8 mouse cellular contexts compared by ENCODE assay signal in the genomic region with DNA sequence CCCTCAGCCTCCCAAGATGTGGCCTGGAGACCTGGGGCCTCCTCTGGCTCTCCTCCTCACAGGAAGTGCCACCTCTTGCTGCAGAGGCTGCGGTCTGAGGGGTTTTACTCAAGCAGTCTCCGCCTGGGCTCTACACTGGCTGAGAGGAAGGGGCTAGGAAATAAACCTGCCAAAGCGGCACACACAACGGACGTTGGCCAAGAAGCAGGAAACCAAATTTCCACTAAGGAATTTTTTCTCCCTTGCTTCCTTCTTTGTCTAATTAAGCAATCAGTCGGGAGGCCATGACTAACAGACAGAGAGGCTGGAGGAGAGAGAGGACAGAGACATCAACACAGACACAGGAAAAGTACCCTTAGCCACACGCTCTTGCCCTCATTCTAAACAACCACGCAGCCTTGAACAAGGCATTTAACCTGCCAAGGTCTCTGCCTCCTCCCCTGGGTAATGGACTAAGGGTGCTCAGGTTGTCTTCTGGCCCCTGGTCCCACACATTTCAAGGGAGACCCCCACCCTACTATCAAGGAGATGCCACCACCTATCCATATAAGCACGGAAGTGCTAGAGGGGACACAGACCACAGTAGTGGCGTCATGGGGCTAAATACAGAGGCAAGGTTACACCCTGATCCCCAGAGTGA. TPM values are rescaled to one million over a fixed set of nuclear protein-coding genes. Genes with fewer than 3 reads are reported as not detected.
A peak's percentile ranks its signal among the peaks of the same experiment; 100 is the strongest.
DNase-seq lines count a peak whose midpoint lies in the region; ATAC-seq and TF ChIP-seq lines count a peak whose summit lies in the region.

No protein-coding gene starts in this region.

- DNase-seq in liver, adult 2 months (ENCODE audit: extremely low read depth, low read depth, low spot score) = peak; percentile 38
- DNase-seq in liver = no peak
- no peak for DNase-seq in stomach, postnatal 0 days (ENCODE audit: low spot score)
- no peak for DNase-seq in frontal cortex, postnatal 25 days (ENCODE audit: low spot score in 2 of 2)
- DNase-seq in left cerebral cortex, postnatal 14 days (ENCODE audit: low spot score in 2 of 2) = no peak
- no peak for DNase-seq in urinary bladder, postnatal 14 days (ENCODE audit: low spot score)

- H3K4me2 ChIP-seq in limb, embryonic 13.5 days (replicated peaks) = 0 out of 2 replicates have a peak overlapping the region, but pooled peaks have one; percentile 1
- H3K4me2 ChIP-seq in stomach, postnatal 0 days (replicated peaks; ENCODE audit: low read depth) = peak overlapping the region; percentile 21

- TF ChIP-seq POLR2A in liver, adult 2 months (IDR thresholded peaks at IDR 0.05; ENCODE audit: extremely low read depth, insufficient read depth, low read length) = no peak

- H3K36me3 ChIP-seq in liver, adult 2 months (ENCODE audit: control insufficient read depth, insufficient read depth, low read length) = peaks cover 15% of the 10 kb centered on the region; the same call in 1 of the 2 replicates
- no peaks in the 10 kb centered on the region for H3K36me3 ChIP-seq in limb, embryonic 13.5 days
- no peaks in the 10 kb centered on the region for H3K36me3 ChIP-seq in stomach, postnatal 0 days (ENCODE audit: control insufficient read depth, insufficient read depth, low read length)

- H3K79me2 ChIP-seq in liver, adult 2 months (ENCODE audit: control insufficient read depth, insufficient read depth, low read length) = peaks cover 68% of the 10 kb centered on the region

- peaks cover 59% of the 10 kb centered on the region for H3K4me1 ChIP-seq in liver, adult 2 months (ENCODE audit: control insufficient read depth, insufficient read depth, low read length)
- peaks cover 45% of the 10 kb centered on the region for H3K4me1 ChIP-seq in limb, embryonic 13.5 days
- peaks cover 22% of the 10 kb centered on the region; the same call in 1 of the 2 replicates for H3K4me1 ChIP-seq in stomach, postnatal 0 days (replicated peaks; ENCODE audit: control insufficient read depth, insufficient read depth)

- intact Hi-C loops in left cerebral cortex, postnatal 14 days (cut with DNase I) = no loop called here

- WGBS in liver, adult 2 months = 6% methylated on average over 10 of the region's 10 CpGs
- WGBS in limb, embryonic 13.5 days = 51% methylated on average over 10 of the region's 10 CpGs
- WGBS in stomach, postnatal 0 days = 55% methylated on average over 10 of the region's 10 CpGs

- no peak for TF ChIP-seq CTCF in liver, adult 2 months (IDR thresholded peaks at IDR 0.05; ENCODE audit: low read depth, low read length)
- no peak for TF ChIP-seq CTCF in stomach, postnatal 0 days (IDR thresholded peaks at IDR 0.05; ENCODE audit: low read depth)

- H3K27ac ChIP-seq in liver, adult 2 months (replicated peaks; ENCODE audit: insufficient read depth, low read depth, low read length) = peak overlapping the region; percentile 83
- H3K27ac ChIP-seq in limb, embryonic 13.5 days = peak overlapping the region; percentile 17; the same call in 1 of the 2 replicates
- peak overlapping the region; percentile 89 for H3K27ac ChIP-seq in stomach, postnatal 0 days (replicated peaks)

- H3K9ac ChIP-seq in liver, adult 2 months (ENCODE audit: low read depth, low read length) = peak overlapping the region; percentile 82
- H3K9ac ChIP-seq in limb, embryonic 13.5 days = no peak overlapping the region
- H3K9ac ChIP-seq in stomach, postnatal 0 days (ENCODE audit: low read length) = 0 out of 2 replicates have a peak overlapping the region, but pooled peaks have one; percentile 23

- no peaks in the 10 kb centered on the region for H3K27me3 ChIP-seq in liver, adult 2 months (ENCODE audit: control insufficient read depth, insufficient read depth, low read length)
- H3K27me3 ChIP-seq in limb, embryonic 13.5 days = no peaks in the 10 kb centered on the region
- no peaks in the 10 kb centered on the region for H3K27me3 ChIP-seq in stomach, postnatal 0 days (ENCODE audit: control insufficient read depth, insufficient read depth, low read length)

- TF ChIP-seq EP300 in stomach, postnatal 0 days (optimal IDR thresholded peaks at IDR 0.05) = no peak

- peak; percentile 92 for ATAC-seq in granulocyte monocyte progenitor cell, adult 5-6 weeks (replicated peaks; ENCODE audit: poor library complexity, severe bottlenecking)
- ATAC-seq in limb, embryonic 13.5 days (ENCODE audit: low FRiP score, low read depth) = no peak
- ATAC-seq in stomach, postnatal 0 days (ENCODE audit: low FRiP score, low TSS enrichment) = no peak

- no peaks in the 10 kb centered on the region for H3K9me3 ChIP-seq in limb, embryonic 13.5 days
- H3K9me3 ChIP-seq in stomach, postnatal 0 days (ENCODE audit: control insufficient read depth, low read length) = no peaks in the 10 kb centered on the region

- peak overlapping the region; percentile 71 for H3K4me3 ChIP-seq in liver, adult 2 months (ENCODE audit: insufficient read depth, low read depth, low read length)
- H3K4me3 ChIP-seq in limb, embryonic 13.5 days = no peak overlapping the region
- H3K4me3 ChIP-seq in stomach, postnatal 0 days (ENCODE audit: low read depth, low read length) = no peak overlapping the region

RNA-seq across cellular contexts. Expression of gene H6pd, which starts 7.5 kb away (rescaled TPM):
- total RNA-seq in liver, adult 2 months (2014; rRNA removed) = 121 and 187 TPM in 2 replicates
- 183 and 205 TPM in 2 replicates for polyA plus RNA-seq in liver, adult 2 months (2012; rRNA removed)
- total RNA-seq in granulocyte monocyte progenitor cell, adult 5-6 weeks (2014; fragmentation: Nextera tagmentation) = 15.3 and 18.1 TPM in 2 replicates
- total RNA-seq in granulocyte monocyte progenitor cell, adult 5-6 weeks (2017) = 27.5 and 28.8 TPM in 2 replicates
- polyA plus RNA-seq in limb, embryonic 13.5 days (2015; fragmentation: Nextera tagmentation; extraction: Ambion mirVana) = 11.1 and 11.2 TPM in 2 replicates
- 11.8 and 12.3 TPM in 2 replicates for polyA plus RNA-seq in stomach, postnatal 0 days (2015; fragmentation: Nextera tagmentation; extraction: Ambion mirVana)
- total RNA-seq in left cerebral cortex, postnatal 14 days (2021) = 10 to 100 TPM; 11.4 to 14.2 TPM

RNA-seq across cellular contexts. Expression of gene Spsb1, which starts 46.5 kb away (rescaled TPM):
- 0.54 and 0.92 TPM in 2 replicates for total RNA-seq in liver, adult 2 months (2014; rRNA removed)
- polyA plus RNA-seq in liver, adult 2 months (2012; rRNA removed) = 0.91 and 1.3 TPM in 2 replicates
- total RNA-seq in granulocyte monocyte progenitor cell, adult 5-6 weeks (2014; fragmentation: Nextera tagmentation) = not detected in 2 replicates
- total RNA-seq in granulocyte monocyte progenitor cell, adult 5-6 weeks (2017) = not detected in 2 replicates
- polyA plus RNA-seq in limb, embryonic 13.5 days (2015; fragmentation: Nextera tagmentation; extraction: Ambion mirVana) = 18.1 and 22.3 TPM in 2 replicates
- 10.0 and 13.1 TPM in 2 replicates for polyA plus RNA-seq in stomach, postnatal 0 days (2015; fragmentation: Nextera tagmentation; extraction: Ambion mirVana)
- total RNA-seq in left cerebral cortex, postnatal 14 days (2021) = 10 to 100 TPM; 17.7 to 19.6 TPM

Comparison
In these comparisons a context has a peak if more than half of its experiments do, and no peak if none do; other contexts are left out.
1. H3K27ac ChIP-seq: peak in every context shown above with its lines; median percentile 89 in stomach, postnatal 0 days; 83 in liver, adult 2 months; 17 in limb, embryonic 13.5 days.